Mouse (Mus musculus): Measurements from ENCODE around the gene Rps18. TPM values are rescaled to one million over a fixed set of nuclear protein-coding genes. Genes with fewer than 3 reads are reported as not detected.
"Not testable (repeated sequence)": the region's sequence is repeated elsewhere in the genome, so short reads cannot be mapped to it uniquely, and the experiment has no call there.

Gene Rps18
- total RNA-seq, 2 experiments from 2014 or later, result 194 to 779 TPM

DNA sequence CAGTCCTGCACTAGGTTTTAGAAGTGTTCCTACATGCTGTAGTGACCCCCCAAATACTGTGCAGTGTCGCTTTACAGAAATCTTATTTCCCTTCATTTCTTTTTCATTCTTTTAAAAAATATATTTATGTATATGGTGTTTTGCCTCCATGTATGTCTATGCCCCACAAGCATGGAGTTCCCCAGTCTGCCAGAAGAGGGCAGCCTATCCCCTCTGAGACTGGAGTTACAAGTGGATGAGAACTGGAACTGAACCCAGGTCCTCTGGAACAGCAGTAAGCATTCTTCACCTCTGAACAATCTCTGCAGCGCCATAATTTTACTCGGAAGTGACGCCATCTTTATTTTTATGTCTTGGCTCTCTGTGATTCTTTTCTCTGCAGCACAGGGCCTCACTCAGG lies 13.6 kb upstream of the Rps18 start:
- ATAC-seq (replicated peaks; ENCODE audit: low FRiP score, poor library complexity, severe bottlenecking), result no peak

DNA sequence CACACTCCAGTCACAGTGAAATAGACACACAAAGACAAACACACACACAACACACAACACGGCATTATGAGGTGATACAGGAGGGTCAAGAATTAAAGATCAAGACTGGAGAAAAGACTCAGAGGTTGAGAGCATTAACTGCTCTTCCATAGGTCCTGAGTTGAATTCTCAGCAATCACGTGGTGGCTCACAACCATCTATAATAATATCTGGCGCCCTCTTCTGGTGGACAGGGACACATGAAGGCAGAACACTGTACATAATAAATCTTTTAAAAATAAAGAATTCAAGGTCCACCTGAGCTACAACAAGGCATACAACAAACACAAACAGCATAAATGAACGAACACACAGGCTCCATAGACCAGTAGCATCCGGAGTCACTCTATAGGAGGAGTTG lies 13.1 kb upstream of the Rps18 start:
- peak; percentile 55; the same call in 1 of the 2 replicates for ATAC-seq (replicated peaks; ENCODE audit: low FRiP score, poor library complexity, severe bottlenecking)

DNA sequence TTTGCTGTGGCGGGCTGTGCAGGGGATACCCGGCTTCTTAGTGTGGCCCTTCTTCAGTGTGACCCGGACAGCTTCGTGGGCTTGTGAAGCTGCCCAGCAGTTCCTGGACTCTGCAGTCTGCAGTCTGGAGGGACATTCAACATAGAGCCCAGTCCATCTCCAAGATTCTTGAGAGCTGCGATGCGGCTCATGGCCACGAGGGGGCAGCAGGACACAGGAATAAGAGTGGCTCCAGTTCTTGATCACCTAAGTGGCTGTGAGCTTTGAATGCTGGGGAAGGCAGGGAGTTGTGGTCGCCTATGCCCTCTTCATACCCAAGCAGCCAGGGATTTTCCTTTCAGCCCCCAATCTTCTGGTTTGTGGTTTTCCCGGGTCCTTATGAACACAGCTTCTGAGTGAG lies 12.7 kb upstream of the Rps18 start:
- peak; percentile 83 for ATAC-seq (replicated peaks; ENCODE audit: low FRiP score, poor library complexity, severe bottlenecking)

DNA sequence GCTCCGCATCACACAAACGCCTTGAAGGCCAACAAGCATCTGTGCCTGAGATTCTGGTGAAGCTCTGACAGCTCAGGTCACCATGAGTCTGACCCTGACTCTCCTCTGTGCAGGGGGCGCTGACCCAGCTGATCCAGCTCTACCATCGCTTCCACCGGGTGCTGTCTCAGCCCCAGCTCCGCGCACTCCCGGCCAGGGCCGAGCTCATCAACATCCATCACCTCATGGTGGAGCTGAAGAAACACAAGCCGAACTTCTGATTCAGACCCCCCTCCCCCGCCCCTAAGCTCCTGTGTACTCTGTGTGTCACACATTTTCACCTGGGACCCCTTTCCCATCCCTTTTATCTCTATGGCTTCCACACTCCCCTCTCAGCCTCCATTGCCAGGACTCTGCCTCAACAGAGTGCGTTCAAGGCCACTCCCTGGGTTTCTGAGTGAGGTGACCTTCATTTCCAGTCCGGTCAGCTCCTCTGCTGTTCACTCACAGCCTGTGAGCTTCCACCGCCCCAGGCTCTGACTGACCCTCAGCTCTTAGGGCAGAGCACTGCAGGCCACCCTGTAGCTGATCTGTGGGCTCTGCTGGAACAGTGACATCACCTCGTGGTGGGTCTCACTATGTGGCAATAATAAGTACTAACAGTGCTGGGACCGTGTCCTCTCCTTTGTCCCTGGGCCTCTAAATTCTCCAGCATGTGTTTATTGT lies 10.2 kb upstream of the Rps18 start:
- no peak for ATAC-seq (replicated peaks; ENCODE audit: low FRiP score, poor library complexity, severe bottlenecking)

DNA sequence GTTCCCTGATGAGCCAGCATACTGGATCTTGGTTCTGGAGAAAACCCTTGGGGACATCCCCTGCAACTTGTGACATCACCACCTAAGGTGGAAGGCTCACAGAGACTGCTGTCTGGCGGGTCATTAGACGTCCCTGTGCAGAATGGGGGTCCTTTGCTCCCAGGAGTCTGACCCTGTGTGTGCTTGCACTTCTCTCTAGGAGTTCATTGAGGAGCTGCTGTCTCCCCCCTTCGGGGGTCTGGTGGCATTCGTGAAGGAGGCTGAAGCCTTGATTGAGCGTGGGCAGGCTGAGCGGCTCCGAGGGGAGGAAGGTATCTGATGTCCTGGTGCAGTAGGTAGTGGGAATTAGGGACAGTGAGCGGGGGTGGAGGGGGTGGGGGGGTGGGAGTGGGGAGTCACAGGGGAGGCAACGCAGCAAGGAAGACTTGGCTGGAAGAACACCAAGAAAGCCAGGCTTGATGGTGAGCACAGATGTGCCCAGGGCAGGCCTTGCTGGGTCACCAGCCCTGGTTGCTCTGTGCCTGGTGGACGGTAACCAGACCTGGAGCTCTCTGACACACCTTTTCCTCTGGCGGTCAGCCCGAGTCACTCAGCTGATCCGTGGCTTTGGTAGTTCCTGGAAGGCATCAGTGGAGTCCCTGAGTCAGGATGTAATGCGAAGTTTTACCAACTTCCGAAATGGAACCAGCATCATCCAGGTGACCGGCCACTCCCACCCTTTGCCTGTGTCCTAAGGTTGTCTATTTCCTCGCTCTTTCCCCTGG lies 9.5 kb upstream of the Rps18 start:
- ATAC-seq (replicated peaks; ENCODE audit: low FRiP score, poor library complexity, severe bottlenecking), result no peak

DNA sequence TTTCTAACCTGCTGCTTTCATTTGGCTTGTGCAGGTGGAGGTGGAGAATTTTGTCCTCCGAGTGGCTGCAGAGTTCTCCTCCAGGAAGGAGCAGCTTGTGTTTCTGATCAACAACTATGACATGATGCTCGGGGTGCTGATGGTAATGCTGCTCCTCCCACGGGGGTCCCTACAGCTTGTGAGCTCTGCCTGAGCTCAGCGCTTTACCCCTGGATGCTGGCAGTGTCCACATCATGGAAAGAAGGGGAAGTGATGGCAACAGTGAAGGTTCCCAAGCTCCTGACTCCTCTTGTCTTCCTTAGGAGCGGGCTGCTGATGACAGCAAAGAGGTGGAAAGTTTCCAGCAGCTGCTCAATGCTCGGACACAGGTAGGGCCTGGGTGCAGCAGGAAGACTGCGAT lies 7.1 kb upstream of the Rps18 start:
- no peak for ATAC-seq (replicated peaks; ENCODE audit: low FRiP score, poor library complexity, severe bottlenecking)

DNA sequence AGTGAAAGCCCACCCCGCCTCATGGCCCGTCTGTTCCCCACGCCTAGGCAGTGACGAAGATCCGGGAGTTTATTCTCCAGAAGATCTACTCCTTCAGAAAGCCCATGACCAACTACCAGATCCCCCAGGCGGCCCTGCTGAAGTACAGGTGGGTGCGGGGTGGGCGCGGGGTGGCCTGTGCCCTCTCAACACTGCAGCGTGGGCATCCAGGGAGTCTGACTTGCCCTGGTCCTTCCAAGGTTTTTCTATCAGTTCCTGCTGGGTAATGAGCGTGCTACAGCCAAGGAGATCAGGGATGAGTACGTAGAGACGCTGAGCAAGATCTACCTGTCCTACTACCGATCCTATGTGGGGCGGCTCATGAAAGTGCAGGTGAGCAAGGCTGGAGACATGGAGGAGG lies 4.1 kb upstream of the Rps18 start:
- ATAC-seq (replicated peaks; ENCODE audit: low FRiP score, poor library complexity, severe bottlenecking), result no peak

DNA sequence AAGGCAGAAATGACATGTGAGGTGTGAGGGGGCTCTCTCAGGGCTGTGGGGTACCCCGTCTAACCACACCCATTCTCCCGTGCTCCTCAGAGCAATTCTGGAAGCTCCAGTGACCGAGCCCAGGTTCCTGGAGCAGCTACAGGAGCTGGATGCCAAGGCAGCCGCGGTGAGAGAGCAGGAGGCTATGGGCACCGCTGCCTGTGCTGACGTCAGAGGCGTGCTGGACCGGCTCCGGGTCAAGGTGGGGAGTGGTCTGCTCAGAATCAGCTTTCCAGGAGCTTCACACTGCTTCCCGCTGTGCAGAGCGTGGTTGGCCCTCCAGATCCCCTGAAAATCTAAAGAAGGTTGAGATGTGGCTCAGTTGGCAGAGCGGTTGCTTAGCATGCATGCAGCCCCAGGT lies 3.3 kb upstream of the Rps18 start:
- no peak for ATAC-seq (replicated peaks; ENCODE audit: low FRiP score, poor library complexity, severe bottlenecking)

DNA sequence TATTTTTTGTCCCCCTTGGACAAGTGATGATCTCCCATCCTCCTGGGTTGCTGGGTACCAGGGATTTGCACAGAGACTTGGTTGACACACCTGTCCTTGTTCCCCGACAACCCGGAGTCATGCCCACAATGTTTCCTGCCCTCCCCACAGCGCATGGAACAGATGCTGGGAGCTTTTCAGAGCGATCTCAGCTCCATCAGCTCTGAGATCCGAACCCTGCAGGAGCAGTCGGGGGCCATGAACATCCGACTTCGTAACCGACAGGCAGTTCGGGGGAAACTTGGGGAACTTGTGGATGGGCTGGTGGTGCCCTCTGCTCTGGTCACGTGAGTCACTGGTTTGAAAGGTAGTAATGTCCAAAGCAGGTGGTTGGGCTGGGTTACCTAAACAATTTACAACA lies 2.6 kb upstream of the Rps18 start:
- no peak for ATAC-seq (replicated peaks; ENCODE audit: low FRiP score, poor library complexity, severe bottlenecking)

DNA sequence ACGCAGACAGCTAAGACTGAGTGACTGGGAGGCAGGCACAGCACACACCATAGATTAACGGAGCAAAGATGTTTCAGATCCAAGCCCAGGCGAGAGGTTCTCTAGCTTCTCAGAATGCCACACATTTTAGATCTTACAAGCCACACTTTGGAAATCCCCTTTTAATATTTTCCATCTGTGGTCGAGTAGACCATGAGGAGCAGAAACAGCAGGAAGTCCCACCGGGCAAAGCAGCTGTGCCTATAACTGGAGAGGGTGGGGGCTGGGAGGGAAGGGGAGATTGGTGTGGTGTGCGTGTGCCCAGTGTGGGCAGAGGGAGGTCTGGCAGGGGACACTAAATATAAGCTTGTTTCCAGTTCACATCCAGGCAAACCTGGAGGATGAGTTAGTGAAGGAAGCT lies 1.7 kb upstream of the Rps18 start:
- no peak for ATAC-seq (replicated peaks; ENCODE audit: low FRiP score, poor library complexity, severe bottlenecking)

DNA sequence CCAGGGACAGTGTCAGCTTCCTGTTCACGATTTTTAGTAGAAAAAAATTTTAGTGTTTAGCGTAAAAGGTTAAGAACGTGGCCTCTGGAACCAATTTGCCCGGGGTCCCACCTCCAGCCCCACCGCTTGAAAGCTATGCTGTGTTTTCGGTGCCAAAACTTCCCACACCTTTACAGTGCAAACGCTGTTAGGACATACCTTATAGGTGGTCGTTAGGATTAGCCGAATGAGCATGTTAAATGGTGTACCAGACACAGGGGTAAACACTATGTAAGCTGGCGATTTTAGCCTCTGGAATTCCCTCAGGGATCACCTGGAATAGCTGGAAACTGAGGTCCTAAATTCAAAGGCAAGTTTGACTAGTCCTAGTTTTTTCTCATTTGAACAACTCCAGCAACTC lies 535 bp upstream of the Rps18 start:
- ATAC-seq (replicated peaks; ENCODE audit: low FRiP score, poor library complexity, severe bottlenecking), result no peak

DNA sequence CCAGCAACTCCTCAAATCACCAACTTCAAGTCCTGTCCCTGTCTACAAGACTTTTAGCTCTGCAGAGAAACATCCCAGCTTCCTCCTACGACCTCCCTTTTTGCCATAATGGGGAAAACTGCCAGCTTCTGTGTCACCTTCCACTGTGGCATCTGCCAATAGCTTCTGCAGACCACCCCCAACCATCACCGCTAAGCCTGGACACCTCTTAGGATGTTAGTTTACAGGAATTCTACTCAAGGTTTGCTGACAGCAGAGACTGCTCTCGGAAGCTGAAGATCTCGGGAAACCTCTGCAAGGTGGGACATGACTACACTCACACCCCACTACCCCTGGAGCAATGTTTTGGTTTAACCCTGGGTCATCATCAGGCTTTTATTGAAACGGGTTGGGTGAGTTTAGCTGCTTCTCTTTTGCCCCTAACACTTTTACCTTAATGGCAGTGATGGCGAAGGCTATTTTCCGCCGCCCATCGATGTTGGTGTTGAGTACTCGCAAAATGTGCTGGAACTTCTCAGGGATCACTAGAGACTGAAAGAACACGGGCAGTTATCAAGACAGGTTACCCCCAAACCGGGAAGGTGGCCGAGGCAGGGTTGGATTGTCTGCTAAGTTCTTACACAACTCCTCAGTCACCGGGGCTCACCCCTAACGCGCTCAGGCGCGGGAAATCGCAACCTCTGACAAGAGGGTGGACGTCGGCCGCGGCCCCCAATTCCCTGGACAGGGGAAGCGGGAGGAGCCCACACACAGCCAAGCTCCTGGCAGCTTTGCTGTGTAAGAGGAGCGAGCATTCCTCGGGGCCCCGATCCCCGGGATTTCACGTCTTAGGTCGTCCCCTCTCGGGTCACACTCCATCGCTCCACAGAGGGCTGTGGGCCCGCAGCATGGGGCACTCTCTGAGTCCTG lies 901 bp downstream of the Rps18 start:
- ATAC-seq (replicated peaks; ENCODE audit: low FRiP score, poor library complexity, severe bottlenecking), result peak; percentile 4

DNA sequence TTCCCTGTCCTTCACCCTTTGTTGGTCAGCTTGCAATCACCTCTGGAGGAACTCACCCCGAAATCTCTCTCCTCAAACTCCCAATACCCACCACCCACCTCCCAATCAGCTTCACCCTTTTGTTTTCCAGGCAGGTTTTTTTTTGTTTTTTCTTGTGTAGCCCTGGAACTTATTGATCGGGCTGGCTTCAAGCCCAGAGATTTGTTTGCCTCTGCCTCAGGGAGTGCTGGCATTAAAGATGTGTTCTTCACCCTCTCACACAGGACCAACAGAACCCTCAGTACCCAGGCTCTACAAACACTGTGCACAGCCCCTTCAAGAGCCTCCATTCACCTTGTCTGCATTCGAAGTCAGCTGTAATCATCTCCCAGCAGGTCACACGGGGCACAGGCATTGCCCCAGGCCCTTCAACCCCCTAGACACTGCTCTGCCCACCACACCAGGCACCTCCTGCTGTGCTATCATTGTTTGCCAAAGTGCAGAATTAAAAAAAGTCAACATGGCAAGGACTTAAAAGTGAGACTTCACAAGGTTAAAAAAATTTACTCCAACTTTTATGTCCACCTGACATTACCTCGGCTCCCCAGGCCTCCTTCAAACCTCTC lies 1.7 kb downstream of the Rps18 start:
- ATAC-seq (replicated peaks; ENCODE audit: low FRiP score, poor library complexity, severe bottlenecking), result no peak

DNA sequence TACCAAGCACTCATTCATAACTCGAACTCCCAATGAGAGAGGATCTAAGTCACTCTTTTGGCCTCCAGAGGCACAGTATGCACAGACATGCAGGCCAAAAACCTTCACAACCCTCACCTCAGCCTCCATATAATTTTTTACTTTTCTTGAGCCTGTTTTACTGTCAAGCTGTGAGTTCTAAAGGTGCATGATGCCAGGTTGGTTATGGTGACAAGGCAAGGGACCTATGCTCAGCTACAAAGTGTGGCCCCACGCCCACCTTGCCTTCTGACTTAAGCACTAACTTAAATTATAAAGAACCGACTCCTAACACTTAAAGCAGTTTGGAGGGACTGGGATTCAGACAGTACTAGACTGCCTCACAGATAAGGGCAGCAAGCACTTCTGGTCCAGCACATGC lies 2.5 kb downstream of the Rps18 start:
- ATAC-seq (replicated peaks; ENCODE audit: low FRiP score, poor library complexity, severe bottlenecking), result no peak

DNA sequence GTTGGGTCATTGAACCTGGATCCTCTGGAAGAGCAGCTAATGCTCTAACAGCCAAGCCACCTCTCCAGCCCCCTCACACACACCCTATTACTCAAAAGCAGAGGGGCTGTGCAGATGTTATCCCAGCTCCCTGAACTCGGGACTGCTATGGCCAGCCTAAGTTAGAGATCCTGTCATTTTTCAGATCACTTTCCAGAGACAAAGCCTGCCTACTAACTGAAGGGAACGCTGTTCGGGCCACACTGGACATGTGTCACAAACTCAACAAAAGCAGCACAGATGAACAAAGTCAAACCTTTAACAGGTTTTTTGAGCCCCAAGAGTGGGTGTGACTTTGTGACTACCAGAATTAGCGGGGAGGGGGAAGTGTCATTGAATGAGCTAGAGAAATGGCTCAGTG lies 2.9 kb downstream of the Rps18 start:
- no peak for ATAC-seq (replicated peaks; ENCODE audit: low FRiP score, poor library complexity, severe bottlenecking)

DNA sequence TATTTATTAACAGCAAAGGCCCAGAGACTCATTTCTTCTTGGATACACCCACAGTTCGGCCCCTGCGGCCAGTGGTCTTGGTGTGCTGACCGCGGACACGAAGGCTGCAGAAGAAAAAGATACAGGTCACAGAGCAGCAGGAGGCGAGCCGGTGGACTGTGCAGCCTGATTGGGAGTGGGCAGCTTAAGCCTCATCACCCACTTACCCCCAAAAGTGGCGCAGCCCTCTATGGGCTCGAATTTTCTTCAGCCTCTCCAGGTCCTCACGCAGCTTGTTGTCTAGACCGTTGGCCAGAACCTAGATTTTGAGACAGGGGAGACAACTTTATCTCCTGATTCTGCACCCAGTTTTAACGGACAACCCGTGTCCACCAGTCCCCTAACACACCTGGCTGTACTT lies 3.8 kb downstream of the Rps18 start:
- ATAC-seq (replicated peaks; ENCODE audit: low FRiP score, poor library complexity, severe bottlenecking), result not testable (repeated sequence)

DNA sequence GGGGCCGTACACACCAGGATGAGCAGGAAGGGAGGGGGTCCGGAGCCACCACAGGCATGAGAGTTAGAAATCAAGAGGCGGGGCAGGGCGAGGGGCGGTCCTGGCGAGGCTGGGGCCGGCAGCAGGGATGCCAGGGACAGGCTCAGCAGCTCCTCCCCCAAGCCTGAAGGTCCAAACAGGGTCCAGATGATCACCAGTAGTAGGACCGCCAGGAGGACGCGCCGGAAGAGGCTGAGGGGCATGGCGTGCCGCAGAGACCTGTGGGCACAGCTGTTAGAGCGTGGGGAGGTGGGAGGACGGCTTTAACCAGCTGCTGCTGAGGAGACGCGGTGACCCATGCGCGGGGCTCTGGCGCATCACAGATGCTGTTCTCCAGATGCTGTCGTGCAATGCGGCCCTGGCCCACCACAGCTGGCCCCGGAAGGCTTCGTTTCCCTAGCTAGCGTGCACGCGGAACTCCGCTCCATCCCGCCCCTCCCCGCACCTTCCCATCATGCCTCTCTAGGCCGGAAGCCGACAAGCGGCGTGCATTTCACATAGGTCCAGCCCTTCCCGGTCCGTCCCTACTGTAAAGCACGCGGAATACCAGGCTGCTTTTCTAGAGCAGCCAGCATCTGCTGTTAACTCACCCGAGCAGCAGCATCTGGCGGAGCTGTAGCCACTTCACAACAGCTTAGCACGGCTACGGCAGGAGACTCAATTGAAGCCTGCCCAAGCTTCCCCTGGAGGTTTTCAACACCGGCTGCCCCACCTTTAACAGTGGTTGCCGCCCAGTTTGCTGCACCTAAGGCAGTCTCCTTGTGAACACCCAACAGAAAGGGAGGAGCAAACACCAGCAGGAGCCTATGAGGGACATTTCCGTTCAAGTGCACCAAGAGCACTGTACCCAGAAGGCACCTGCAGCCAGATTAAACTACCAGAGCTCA lies 4.5 kb downstream of the Rps18 start, which contains the start of gene B3galt4:
Gene B3galt4 (minus strand): TSS at position 468 of the 926 bp plus-strand sequence.
- ATAC-seq (replicated peaks; ENCODE audit: low FRiP score, poor library complexity, severe bottlenecking), result peak; percentile 53

DNA sequence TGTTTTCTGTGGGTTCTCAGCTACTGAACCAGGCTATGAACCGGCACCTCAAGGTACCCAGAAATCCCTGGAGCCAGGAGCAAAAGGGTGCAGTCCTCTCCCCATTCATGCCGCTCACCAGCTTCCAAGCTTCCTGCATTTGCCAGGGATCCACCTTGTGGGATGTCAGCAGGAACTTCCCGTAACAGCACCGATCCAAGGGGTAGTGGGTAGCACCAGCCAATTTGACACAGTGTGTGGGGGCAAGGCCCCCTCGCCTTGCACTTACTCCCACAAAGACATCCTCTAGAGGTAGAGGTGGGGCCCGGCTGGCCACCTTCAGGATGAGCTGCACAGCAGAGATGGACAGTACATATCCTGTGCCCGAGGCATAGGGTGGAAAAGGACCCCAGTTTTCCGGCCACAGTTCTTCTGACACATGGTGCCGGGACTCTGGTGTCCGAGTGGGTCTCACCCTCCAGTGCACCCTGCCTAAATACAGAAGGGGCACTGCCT lies 5.6 kb downstream of the Rps18 start:
- no peak for ATAC-seq (replicated peaks; ENCODE audit: low FRiP score, poor library complexity, severe bottlenecking)
